Mouse (Mus musculus): ENCODE measurements at regions not wholly inside any gene's neighbourhood (a gene's known extent, or its start where the extent isn't known, plus 50 kb on each side); places are given as distances from the start of the nearest gene placed in this dataset.

DNA sequence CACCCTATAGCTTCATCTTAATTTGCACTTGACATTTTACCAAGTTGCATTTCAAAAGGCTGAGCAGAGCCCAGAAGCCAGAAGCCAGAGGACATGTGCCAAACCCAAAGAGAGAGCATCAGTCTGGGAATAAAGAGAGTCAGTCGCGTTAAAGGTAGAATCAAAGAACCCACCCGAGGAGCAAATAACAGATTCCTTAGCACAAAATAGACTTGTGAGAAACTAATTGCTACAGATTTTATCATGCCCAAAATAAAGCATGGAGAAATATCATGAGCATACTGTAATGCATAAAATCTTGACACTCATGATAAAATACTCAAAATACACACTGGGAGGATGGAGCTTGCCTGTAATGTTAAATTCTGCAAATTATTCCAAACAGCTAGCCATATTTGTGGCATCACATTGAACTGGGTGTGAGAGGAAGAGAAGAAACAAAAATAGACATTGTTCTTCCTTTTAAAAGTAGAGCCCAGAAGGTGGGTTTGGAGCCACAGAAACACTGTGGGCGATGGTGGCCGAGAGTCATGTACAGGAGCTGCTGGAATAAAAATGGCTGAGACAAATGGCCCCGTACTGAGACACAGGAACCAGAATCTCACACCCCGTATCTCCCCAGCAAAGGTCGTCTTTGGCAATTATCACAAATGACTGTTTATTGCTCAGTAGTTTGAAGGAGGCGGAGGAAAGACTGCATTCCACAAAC, 317.2 kb downstream of the Klf6 start:
- no peak for DNase-seq (ENCODE audit: low spot score)

DNA sequence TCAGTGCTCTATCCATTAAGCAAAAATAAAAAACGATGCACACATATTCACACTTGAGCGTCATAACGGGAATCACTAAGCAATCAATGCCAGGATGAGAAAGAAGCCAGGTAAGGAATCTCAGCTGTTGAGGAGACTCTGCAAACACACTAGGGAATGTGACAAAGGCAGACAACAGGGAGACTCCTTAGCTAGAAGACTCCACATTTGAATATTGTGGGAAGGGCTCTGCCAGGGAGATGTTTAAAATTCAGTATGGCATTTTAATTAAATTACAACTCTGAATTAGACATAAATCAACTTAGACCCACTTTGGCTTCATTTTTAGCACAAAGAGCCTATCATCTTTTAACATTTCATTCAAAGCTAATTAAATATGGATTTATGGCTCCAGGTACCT, 327.9 kb downstream of the Klf6 start:
- no peak for DNase-seq (ENCODE audit: low spot score)

DNA sequence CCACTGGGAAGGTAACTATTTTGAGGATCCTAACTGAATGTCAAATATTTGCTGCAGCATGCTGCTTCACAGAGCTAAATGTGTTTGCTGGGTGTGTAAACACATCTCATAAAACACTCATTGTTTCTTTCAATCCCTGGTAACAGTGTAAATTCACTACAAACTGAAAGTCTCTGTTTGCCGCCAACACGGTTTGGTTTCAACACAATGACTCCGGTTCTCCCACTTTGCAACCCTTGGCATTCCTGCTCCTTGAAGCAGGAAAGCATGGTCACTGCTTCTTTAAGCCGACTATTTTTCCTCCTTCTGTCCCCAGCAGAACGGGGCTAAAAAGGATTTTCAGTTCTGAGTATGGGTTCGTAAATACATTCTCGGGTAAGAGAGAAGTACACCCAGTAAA, 328.3 kb downstream of the Klf6 start:
- no peak for DNase-seq (ENCODE audit: low spot score)

DNA sequence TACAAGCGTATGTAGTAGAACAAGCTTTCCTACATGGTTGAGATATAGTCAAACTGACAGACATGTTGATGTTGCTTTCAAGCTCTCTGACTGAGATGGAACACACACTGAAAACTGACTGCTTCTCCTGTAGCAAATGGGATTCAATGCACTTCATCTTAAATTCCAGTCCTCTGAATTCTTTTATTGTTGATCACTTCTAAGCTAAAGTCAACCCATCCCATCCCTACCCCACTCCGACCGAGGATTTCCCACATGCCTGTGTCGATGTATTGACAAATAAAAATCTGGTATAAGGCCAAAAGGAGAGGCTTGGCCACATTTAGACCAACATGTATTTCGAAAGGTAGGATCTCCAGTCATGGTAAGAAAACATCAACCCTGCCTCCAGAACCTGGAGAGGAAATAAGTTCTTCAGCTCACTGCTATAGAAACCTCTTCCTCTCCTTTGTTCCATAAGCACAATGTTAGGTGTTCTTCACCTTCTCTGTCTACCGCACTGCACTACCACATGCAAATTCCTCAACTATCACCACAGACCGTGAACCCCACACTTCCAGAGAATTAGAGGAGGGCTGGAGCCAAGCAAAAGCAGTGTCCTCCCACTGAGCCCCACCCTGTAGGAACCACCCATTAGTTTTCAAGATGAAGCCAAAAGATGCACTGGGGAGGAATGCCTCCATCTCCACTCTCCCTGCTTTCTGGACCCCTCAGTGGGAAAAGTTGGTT, 330.1 kb downstream of the Klf6 start:
- no peak for DNase-seq (ENCODE audit: low spot score)

DNA sequence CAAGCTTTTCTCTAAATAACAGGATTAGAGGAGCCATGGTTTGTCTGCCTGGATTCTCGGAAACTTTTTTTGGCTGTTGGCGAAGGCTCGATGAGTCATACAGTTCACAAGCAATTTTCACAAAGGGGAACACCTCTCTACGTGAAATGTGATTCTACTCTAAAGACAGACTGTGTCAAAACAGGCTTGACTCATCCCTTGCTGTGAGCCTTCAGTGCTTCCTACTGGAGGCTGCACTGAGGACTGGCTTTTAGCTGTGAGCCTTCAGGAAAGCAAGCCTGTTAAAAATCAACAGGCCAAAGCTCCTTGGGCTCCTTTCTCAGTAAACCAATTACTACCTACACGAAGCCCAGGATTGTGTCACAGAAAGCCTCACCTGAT, 330.6 kb downstream of the Klf6 start:
- no peak for DNase-seq (ENCODE audit: low spot score)

- DNase-seq (ENCODE audit: low spot score): no peak
Measured at GRCm38 (mm10) chr13:6196690-6197089, 335.4 kb downstream of the Klf6 start.

- no peak for DNase-seq (ENCODE audit: low spot score)
Measured at GRCm38 (mm10) chr13:6199107-6199506, 337.8 kb downstream of the Klf6 start.

GRCm38 (mm10) chr13:6201516-6201915, 340.2 kb downstream of the Klf6 start:
- no peak for DNase-seq (ENCODE audit: low spot score)

DNA sequence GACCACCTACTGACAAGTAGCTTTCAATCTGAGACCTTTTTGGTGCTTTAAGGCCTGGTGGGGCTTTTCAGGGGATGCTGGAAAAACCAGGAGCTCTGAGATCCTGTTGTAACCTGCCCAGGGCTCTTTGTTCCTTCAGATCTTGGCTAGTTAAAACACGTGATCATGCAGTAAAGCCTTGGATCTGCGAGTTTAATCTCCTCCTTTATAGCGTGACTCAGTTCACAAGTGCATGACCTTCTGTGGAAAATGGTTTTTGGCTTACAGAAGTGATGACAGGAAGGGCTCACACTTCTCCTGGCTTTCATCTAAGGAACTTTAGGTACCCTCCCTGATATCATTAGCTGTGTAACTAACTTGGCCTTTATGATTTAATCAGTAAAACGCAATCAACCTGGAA, 343.1 kb upstream of the Pitrm1 start:
- DNase-seq (ENCODE audit: low spot score): no peak

DNA sequence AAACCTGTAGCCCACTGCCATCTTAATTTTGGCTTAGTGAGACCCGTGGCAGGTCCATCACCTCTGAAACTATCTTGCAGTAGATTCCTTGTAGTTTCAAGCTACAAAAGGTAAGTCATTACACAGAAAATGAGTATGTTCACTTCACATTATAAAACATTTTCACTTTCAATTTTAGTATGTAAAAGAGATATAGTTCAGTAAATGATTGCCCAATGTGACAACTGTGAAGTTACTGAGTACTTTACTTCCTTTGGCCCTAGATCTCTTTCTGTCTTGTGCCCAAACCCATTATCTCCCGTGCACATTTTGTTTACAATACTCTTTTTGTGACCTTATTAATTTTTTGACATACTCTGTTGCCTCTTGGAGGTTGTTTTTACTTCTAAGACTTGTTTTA, 335.4 kb upstream of the Pitrm1 start:
- no peak for DNase-seq (ENCODE audit: low spot score)

DNA sequence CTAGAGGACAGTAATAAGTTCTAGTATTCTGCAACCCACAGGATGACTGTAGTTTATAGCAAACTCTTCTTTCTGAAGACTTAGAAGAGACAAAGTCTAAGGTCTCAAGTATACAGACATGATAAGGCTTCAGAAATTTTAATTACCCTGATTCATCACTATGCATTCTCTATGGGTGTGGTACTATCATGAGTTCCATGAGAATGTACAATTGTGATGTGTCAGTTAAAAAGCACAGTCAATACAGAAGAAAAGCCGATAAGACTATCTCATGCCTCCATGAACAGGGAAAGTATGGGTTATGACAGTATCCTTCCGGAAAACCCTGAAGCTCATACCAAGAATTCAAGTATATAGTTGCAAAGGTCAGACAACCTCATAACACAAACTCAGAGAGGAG, 333.8 kb upstream of the Pitrm1 start:
- DNase-seq (ENCODE audit: low spot score): no peak

DNA sequence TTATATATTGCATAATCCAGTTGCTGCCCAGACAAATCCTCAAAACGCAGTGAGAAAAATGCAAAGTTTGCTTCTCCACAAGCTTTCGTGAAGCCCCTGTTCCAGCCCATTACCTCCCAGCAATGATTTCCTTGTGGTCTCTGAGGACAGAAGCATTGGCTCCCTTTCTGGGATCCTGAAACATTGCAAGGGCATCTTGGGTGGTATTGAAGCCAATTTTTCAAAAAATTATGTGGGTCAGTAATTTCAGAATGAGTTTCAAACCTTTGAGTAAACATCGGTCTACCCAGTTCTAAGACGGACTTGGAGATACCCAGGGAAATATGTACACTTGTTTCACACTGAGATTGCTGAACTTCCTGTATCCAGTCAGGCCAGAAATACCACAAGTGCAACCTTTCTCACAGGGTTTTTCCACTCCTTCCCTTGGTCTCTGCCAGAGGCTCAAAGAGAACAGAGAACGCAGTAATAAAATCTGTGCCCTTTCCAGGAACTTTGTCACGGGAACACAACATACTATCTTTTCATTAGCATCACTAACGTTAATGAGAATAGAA, 321.8 kb upstream of the Pitrm1 start:
- DNase-seq (ENCODE audit: low spot score): no peak

- no peak for DNase-seq (ENCODE audit: low spot score)
Measured at GRCm38 (mm10) chr13:6228278-6228677, 319.7 kb upstream of the Pitrm1 start.

DNA sequence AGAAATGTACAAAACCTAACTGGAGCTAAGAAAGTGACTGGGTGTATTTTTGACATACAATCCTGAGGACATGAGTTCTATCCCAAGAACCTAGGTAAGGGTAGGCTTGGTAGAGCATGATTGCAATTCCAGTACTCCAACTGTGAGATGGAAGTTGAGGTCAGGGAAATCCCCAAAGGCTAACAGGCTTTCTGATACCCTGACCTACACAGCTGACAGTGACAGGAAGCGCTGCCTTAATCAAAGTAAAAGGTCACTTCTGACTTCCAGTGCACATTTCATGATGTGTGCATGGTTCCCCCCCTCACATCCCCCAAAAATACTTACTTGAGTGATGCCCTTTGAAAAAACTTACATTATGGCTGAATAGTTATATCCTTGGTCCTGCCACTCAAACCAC, 312.6 kb upstream of the Pitrm1 start:
- no peak for DNase-seq (ENCODE audit: low spot score)

- no peak for DNase-seq (ENCODE audit: low spot score)
Measured at GRCm38 (mm10) chr13:6236503-6236902, 311.4 kb upstream of the Pitrm1 start.

GRCm38 (mm10) chr13:6237201-6237600, 310.7 kb upstream of the Pitrm1 start:
- no peak for DNase-seq (ENCODE audit: low spot score)

DNA sequence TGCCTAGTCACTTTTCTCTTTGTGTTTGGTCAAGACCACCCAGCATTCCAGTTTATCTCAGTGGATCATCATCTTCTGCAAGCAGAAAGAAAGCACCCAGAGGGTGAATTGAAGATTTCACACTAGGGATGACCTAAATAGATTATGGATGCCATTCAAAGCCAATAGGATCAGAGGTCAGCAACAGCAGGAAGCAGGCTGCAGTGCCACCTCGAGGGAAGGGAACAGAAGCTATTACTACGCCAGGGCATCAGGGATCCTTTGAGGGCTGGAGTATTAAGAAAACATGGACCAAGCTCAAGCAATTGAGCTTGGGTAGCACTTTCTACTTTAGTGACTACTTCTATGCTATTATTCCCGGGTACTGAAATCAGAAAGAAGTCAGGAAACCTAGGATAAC, 307.1 kb upstream of the Pitrm1 start:
- no peak for DNase-seq (ENCODE audit: low spot score)

GRCm38 (mm10) chr13:6241472-6242123, 306.4 kb upstream of the Pitrm1 start:
- DNase-seq (ENCODE audit: low spot score): no peak

DNA sequence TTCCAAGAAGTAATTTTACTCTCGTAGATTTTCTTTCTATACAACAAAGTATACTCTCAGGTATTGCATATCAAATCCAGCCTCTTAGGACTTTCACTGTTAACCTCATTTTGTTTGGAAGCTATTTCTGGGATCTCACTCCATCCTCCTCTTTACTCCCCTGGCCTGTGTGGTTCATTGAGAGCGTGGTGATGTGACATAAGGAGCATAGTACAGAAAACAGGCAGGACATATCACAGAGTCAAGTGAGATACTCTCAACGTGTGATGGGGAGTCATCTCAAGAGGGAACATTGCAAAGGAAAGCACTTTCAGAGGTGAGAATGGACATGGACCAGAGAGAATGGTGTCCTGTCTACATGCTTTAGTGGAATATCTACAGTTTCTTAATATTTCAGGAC, 297.8 kb upstream of the Pitrm1 start:
- DNase-seq (ENCODE audit: low spot score): no peak

- DNase-seq (ENCODE audit: low spot score): no peak
Measured at GRCm38 (mm10) chr13:6251025-6251862, 296.7 kb upstream of the Pitrm1 start.

DNA sequence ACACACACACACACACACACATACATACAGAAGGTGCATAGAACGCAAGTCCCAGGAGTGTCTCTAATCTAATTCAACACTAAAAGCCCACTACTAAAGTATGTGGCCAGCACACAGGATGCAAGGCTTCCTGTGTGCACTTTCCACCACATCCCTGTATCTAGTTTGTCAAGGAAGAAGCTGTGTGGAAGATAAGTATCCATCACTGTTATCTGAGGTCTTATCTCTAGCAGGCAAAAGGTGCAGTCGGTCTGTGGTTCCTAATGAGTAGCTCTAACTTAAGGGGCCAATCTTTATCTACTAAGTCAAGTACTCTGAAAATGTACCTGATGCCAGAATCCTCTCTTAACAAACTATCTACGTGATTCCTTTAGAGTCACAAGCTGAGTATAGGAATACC, 295.8 kb upstream of the Pitrm1 start:
- DNase-seq (ENCODE audit: low spot score): no peak

DNA sequence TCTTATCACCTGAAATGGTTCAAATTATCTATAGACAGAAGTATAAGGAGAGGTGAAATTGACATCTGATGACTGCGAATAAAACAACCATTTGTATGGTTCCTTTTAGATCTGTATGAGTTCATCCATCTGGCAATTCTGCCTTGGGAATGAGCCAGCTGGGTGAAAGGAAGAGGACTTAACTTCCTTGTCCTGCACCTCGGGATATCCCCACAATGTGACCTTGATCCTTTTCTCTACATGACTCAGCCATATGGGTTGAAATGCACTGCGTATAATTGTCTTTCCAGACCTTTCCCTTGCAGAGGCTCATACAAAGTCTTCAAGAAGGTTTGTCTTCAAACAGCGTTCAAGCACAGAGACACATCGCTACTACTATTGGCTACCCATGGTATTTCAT, 292.6 kb upstream of the Pitrm1 start:
- DNase-seq (ENCODE audit: low spot score): no peak
